18 mouse cellular contexts compared by ENCODE assay signal in genomic region chr2:158682344-158683037, GRCm38 (mm10). TPM values are rescaled to one million over a fixed set of nuclear protein-coding genes. Genes with fewer than 3 reads are reported as not detected.
DNase-seq lines count a peak whose midpoint lies in the region; ATAC-seq and TF ChIP-seq lines count a peak whose summit lies in the region.
"Had no signal": no experiment of that assay in that cellular context is flagged by ENCODE, and none has a peak within 500 bp of the region (broad histone marks: within the 10 kb centered on the region; RNA-seq: fewer than 3 reads in every experiment).

No protein-coding gene starts in this region.

- no peak for TF ChIP-seq POLR2A in bone marrow, adult 2 months (IDR thresholded peaks at IDR 0.05; ENCODE audit: borderline replicate concordance, control insufficient read depth, low read depth, low read length)

- H3K9me3 ChIP-seq in heart, embryonic 11.5 days (replicated peaks; ENCODE audit: control insufficient read depth, low read length), result no peaks in the 10 kb centered on the region
- H3K9me3 ChIP-seq in heart, embryonic 10.5 days, result no peaks in the 10 kb centered on the region
- H3K9me3 ChIP-seq in lung, embryonic 14.5 days (ENCODE audit: low read depth, low read length), result no peaks in the 10 kb centered on the region
- no peaks in the 10 kb centered on the region for H3K9me3 ChIP-seq in midbrain, embryonic 14.5 days (ENCODE audit: control insufficient read depth, low read length)
- H3K9me3 ChIP-seq: embryonic facial prominence, embryonic 12.5 days; forebrain, embryonic 12.5 days; limb, embryonic 13.5 days; megakaryocyte, embryonic 14.5 days; neural tube, embryonic 15.5 days had no signal

- TF ChIP-seq CTCF in lung, embryonic 14.5 days (IDR thresholded peaks at IDR 0.05; ENCODE audit: low read depth), result no peak
- no peak for TF ChIP-seq CTCF in bone marrow, adult 2 months (IDR thresholded peaks at IDR 0.05; ENCODE audit: control insufficient read depth, insufficient read depth, low read length)

- no peak overlapping the region for H3K27ac ChIP-seq in heart, embryonic 11.5 days (ENCODE audit: low read depth, low read length)
- no peak overlapping the region for H3K27ac ChIP-seq in heart, embryonic 10.5 days
- H3K27ac ChIP-seq in lung, embryonic 14.5 days (ENCODE audit: low read depth), result peak overlapping the region; percentile 30; the same call in 1 of the 2 replicates
- peak overlapping the region; percentile 19; the same call in 1 of the 2 replicates for H3K27ac ChIP-seq in bone marrow, adult 2 months (ENCODE audit: control insufficient read depth, insufficient read depth, low read depth, low read length, poor library complexity)
- H3K27ac ChIP-seq in midbrain, embryonic 14.5 days (replicated peaks; ENCODE audit: low read depth, low read length), result 0 out of 2 replicates have a peak overlapping the region, but pooled peaks have one; percentile 20
- H3K27ac ChIP-seq: embryonic facial prominence, embryonic 12.5 days; forebrain, embryonic 12.5 days; limb, embryonic 13.5 days had no signal

- no peak overlapping the region for H3K4me3 ChIP-seq in heart, embryonic 11.5 days (ENCODE audit: low read depth, low read length)
- H3K4me3 ChIP-seq in heart, embryonic 10.5 days, result no peak overlapping the region
- no peak overlapping the region for H3K4me3 ChIP-seq in lung, embryonic 14.5 days (ENCODE audit: low read depth, low read length)
- H3K4me3 ChIP-seq in bone marrow, adult 2 months (replicated peaks; ENCODE audit: control insufficient read depth, low read depth, low read length), result no peak overlapping the region
- no peak overlapping the region for H3K4me3 ChIP-seq in midbrain, embryonic 14.5 days (replicated peaks; ENCODE audit: low read depth, low read length)
- H3K4me3 ChIP-seq: embryonic facial prominence, embryonic 12.5 days; forebrain, embryonic 12.5 days; limb, embryonic 13.5 days; megakaryocyte, embryonic 14.5 days; neural tube, embryonic 15.5 days had no signal

- no peaks in the 10 kb centered on the region for H3K27me3 ChIP-seq in heart, embryonic 11.5 days (ENCODE audit: control insufficient read depth, insufficient read depth, low read length)
- H3K27me3 ChIP-seq in heart, embryonic 10.5 days (ENCODE audit: insufficient read depth, poor library complexity, severe bottlenecking), result no peaks in the 10 kb centered on the region
- no peaks in the 10 kb centered on the region for H3K27me3 ChIP-seq in lung, embryonic 14.5 days (ENCODE audit: insufficient read depth, low read length)
- no peaks in the 10 kb centered on the region for H3K27me3 ChIP-seq in midbrain, embryonic 14.5 days (ENCODE audit: control insufficient read depth, insufficient read depth, low read length)
- H3K27me3 ChIP-seq: embryonic facial prominence, embryonic 12.5 days; forebrain, embryonic 12.5 days; limb, embryonic 13.5 days; neural tube, embryonic 15.5 days; Patski had no signal

- H3K9ac ChIP-seq in heart, embryonic 11.5 days (ENCODE audit: low read depth, low read length), result no peak overlapping the region
- H3K9ac ChIP-seq in lung, embryonic 14.5 days, result no peak overlapping the region
- no peak overlapping the region for H3K9ac ChIP-seq in midbrain, embryonic 14.5 days (replicated peaks; ENCODE audit: low read length)
- H3K9ac ChIP-seq: embryonic facial prominence, embryonic 12.5 days; forebrain, embryonic 12.5 days; limb, embryonic 13.5 days; neural tube, embryonic 15.5 days had no signal

- ATAC-seq in heart, embryonic 11.5 days (replicated peaks; ENCODE audit: insufficient number of reproducible peaks, low FRiP score, low TSS enrichment), result 0 out of 2 replicates have a peak, but pooled peaks have one; percentile 11
- no peak for ATAC-seq in lung, embryonic 14.5 days (ENCODE audit: insufficient read depth)
- 0 out of 2 replicates have a peak, but pooled peaks have one; percentile 17 for ATAC-seq in midbrain, embryonic 14.5 days (ENCODE audit: low FRiP score, low TSS enrichment)
- ATAC-seq: Patski had no signal

- DNase-seq in heart, embryonic 10.5 days (ENCODE audit: low spot score), result no peak
- DNase-seq in lung, embryonic 14.5 days, result peak; percentile 30
- DNase-seq in lung, postnatal 25 days (ENCODE audit: low spot score), result no peak
- DNase-seq in midbrain, embryonic 14.5 days, result no peak
- no peak for DNase-seq in cerebellum, adult 8-10 months
- DNase-seq in liver, result no peak
- DNase-seq: adrenal gland, adult 2 months; cerebellum, adult 11 months; layer of hippocampus, adult 9-11 months; right cerebral cortex, postnatal 25 days had no signal

- no peaks in the 10 kb centered on the region for H3K36me3 ChIP-seq in heart, embryonic 11.5 days (ENCODE audit: control insufficient read depth, insufficient read depth, low read length)
- no peaks in the 10 kb centered on the region for H3K36me3 ChIP-seq in heart, embryonic 10.5 days
- no peaks in the 10 kb centered on the region for H3K36me3 ChIP-seq in lung, embryonic 14.5 days (ENCODE audit: insufficient read depth)
- H3K36me3 ChIP-seq in midbrain, embryonic 14.5 days (ENCODE audit: control insufficient read depth, insufficient read depth, low read length), result no peaks in the 10 kb centered on the region
- H3K36me3 ChIP-seq: embryonic facial prominence, embryonic 12.5 days; forebrain, embryonic 12.5 days; limb, embryonic 13.5 days; neural tube, embryonic 15.5 days had no signal

- no peaks in the 10 kb centered on the region for H3K4me1 ChIP-seq in heart, embryonic 11.5 days (ENCODE audit: control insufficient read depth, insufficient read depth, low read length)
- H3K4me1 ChIP-seq in heart, embryonic 10.5 days, result peaks cover 27% of the 10 kb centered on the region
- no peaks in the 10 kb centered on the region; the same call in 1 of the 2 replicates for H3K4me1 ChIP-seq in lung, embryonic 14.5 days (ENCODE audit: insufficient read depth)
- peaks cover 4% of the 10 kb centered on the region for H3K4me1 ChIP-seq in bone marrow, adult 2 months (ENCODE audit: control insufficient read depth, insufficient read depth, low read length)
- peaks cover 30% of the 10 kb centered on the region for H3K4me1 ChIP-seq in midbrain, embryonic 14.5 days (ENCODE audit: control insufficient read depth, insufficient read depth, low read length)

- 60% methylated on average over 11 of the region's 11 CpGs for WGBS in heart, embryonic 11.5 days (ENCODE audit: insufficient replicate concordance)
- WGBS in heart, embryonic 10.5 days, result 62% methylated on average over 11 of the region's 11 CpGs
- WGBS in lung, embryonic 14.5 days, result 46% methylated on average over 11 of the region's 11 CpGs
- 40% methylated on average over 11 of the region's 11 CpGs for WGBS in bone marrow, adult 2 months
- 60% methylated on average over 11 of the region's 11 CpGs for WGBS in midbrain, embryonic 14.5 days

- no peak overlapping the region for H3K4me2 ChIP-seq in heart, embryonic 11.5 days
- H3K4me2 ChIP-seq in lung, embryonic 14.5 days, result no peak overlapping the region
- H3K4me2 ChIP-seq in midbrain, embryonic 14.5 days (ENCODE audit: low read length), result no peak overlapping the region
- H3K4me2 ChIP-seq: embryonic facial prominence, embryonic 12.5 days; forebrain, embryonic 12.5 days; limb, embryonic 13.5 days; neural tube, embryonic 15.5 days had no signal

RNA-seq across cellular contexts. Expression of gene Ppp1r16b, which starts 17.3 kb away (rescaled TPM):
- polyA plus RNA-seq in heart, embryonic 11.5 days (2014; fragmentation: Nextera tagmentation; extraction: Ambion mirVana), result 4.5 TPM in 2 replicates
- polyA plus RNA-seq in heart, embryonic 10.5 days (2016; fragmentation: Nextera tagmentation; extraction: Ambion mirVana), result 4.1 and 4.7 TPM in 2 replicates
- polyA plus RNA-seq in lung, embryonic 14.5 days (2014; fragmentation: Nextera tagmentation; extraction: Ambion mirVana), result 16.3 and 17.6 TPM in 2 replicates
- polyA plus RNA-seq in bone marrow, adult 2 months (2011; ENCODE audit: insufficient read depth, insufficient read length, low replicate concordance, missing spikeins), result 3.8 and 5.3 TPM in 2 replicates
- polyA plus RNA-seq in midbrain, embryonic 14.5 days (2014; fragmentation: Nextera tagmentation; extraction: Ambion mirVana), result 16.1 and 21.0 TPM in 2 replicates

RNA-seq across cellular contexts. Expression of gene Actr5, which starts 57.8 kb away (rescaled TPM):
- 8.7 and 8.8 TPM in 2 replicates for polyA plus RNA-seq in heart, embryonic 11.5 days (2014; fragmentation: Nextera tagmentation; extraction: Ambion mirVana)
- polyA plus RNA-seq in heart, embryonic 10.5 days (2016; fragmentation: Nextera tagmentation; extraction: Ambion mirVana), result 8.5 and 12.7 TPM in 2 replicates
- 12.5 and 15.5 TPM in 2 replicates for polyA plus RNA-seq in lung, embryonic 14.5 days (2014; fragmentation: Nextera tagmentation; extraction: Ambion mirVana)
- 10.9 and 12.9 TPM in 2 replicates for polyA plus RNA-seq in bone marrow, adult 2 months (2011; ENCODE audit: insufficient read depth, insufficient read length, low replicate concordance, missing spikeins)
- 13.9 and 14.8 TPM in 2 replicates for polyA plus RNA-seq in midbrain, embryonic 14.5 days (2014; fragmentation: Nextera tagmentation; extraction: Ambion mirVana)

Comparison
In these comparisons a context has a peak if more than half of its experiments do, and no peak if none do; other contexts are left out.
1. H3K27ac ChIP-seq: peak in lung, embryonic 14.5 days (single experiment), bone marrow, adult 2 months (single experiment) and midbrain, embryonic 14.5 days (single experiment); none in heart, embryonic 11.5 days (single experiment) and heart, embryonic 10.5 days (single experiment).